9 mouse cellular contexts compared by ENCODE assay signal in the genomic region with DNA sequence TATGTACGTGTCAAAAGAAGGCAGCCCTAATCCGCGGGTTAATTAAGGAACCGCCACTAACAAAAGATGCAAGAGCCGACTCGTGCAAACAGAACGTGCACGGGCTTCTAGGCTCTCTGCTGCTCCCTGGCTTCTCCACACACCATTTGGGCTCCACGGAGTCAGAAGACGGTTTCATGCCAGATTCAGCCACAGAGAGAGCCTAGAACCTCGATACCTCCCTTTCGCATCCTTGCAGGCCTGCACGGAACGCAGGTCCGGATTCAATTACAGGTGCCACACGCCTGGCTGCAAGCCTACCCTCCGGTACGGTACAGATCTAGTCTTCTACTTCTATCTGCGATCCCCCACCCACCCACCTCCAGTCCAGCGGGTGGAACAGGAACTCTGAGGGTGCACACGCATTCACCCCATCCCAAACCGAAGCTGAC. TPM values are rescaled to one million over a fixed set of nuclear protein-coding genes. Genes with fewer than 3 reads are reported as not detected.
DNase-seq lines count a peak whose midpoint lies in the region; ATAC-seq lines count a peak whose summit lies in the region.
"Had no signal": no experiment of that assay in that cellular context is flagged by ENCODE, and none has a peak within 500 bp of the region (broad histone marks: within the 10 kb centered on the region; RNA-seq: fewer than 3 reads in every experiment).

No protein-coding gene starts in this region.

- 0 out of 2 replicates have a peak overlapping the region, but pooled peaks have one; percentile 17 for H3K9ac ChIP-seq in heart, embryonic 11.5 days (ENCODE audit: low read depth, low read length)
- H3K9ac ChIP-seq in forebrain, embryonic 13.5 days = peak overlapping the region; percentile 63
- H3K9ac ChIP-seq in limb, embryonic 15.5 days = no peak overlapping the region

- H3K27me3 ChIP-seq in heart, embryonic 11.5 days (ENCODE audit: control insufficient read depth, insufficient read depth, low read length) = peaks cover 15% of the 10 kb centered on the region
- no peaks in the 10 kb centered on the region for H3K27me3 ChIP-seq in forebrain, embryonic 13.5 days
- H3K27me3 ChIP-seq in limb, embryonic 15.5 days = no peaks in the 10 kb centered on the region

- no peak for DNase-seq in heart, adult 9 months (ENCODE audit: low spot score in 2 of 2)
- DNase-seq in R1 (ENCODE audit: low read depth, low spot score) = peak; percentile 18
- no peak for DNase-seq in layer of hippocampus, adult 11-12 months (ENCODE audit: low spot score)
- DNase-seq in B cell, adult 2 months = no peak
- DNase-seq in thymus, postnatal 36 days = no peak
- DNase-seq: thymus, postnatal 25 days had no signal

- no peaks in the 10 kb centered on the region for H3K9me3 ChIP-seq in heart, embryonic 11.5 days (replicated peaks; ENCODE audit: control insufficient read depth, low read length)
- H3K9me3 ChIP-seq in forebrain, embryonic 13.5 days (replicated peaks) = no peaks in the 10 kb centered on the region
- H3K9me3 ChIP-seq in limb, embryonic 15.5 days = no peaks in the 10 kb centered on the region

- H3K4me1 ChIP-seq in heart, embryonic 11.5 days (ENCODE audit: control insufficient read depth, insufficient read depth, low read length) = peaks cover 56% of the 10 kb centered on the region
- H3K4me1 ChIP-seq in forebrain, embryonic 13.5 days = peaks cover 100% of the 10 kb centered on the region
- peaks cover 79% of the 10 kb centered on the region for H3K4me1 ChIP-seq in limb, embryonic 15.5 days

- WGBS in heart, embryonic 11.5 days (ENCODE audit: insufficient replicate concordance) = 28% methylated on average over 22 of the region's 22 CpGs
- WGBS in forebrain, embryonic 13.5 days = 7% methylated on average over 22 of the region's 22 CpGs
- 18% methylated on average over 22 of the region's 22 CpGs for WGBS in limb, embryonic 15.5 days

- H3K36me3 ChIP-seq in heart, embryonic 11.5 days (ENCODE audit: control insufficient read depth, insufficient read depth, low read length) = no peaks in the 10 kb centered on the region
- H3K36me3 ChIP-seq in forebrain, embryonic 13.5 days (ENCODE audit: poor library complexity, severe bottlenecking) = no peaks in the 10 kb centered on the region
- H3K36me3 ChIP-seq in limb, embryonic 15.5 days = no peaks in the 10 kb centered on the region

- H3K27ac ChIP-seq in heart, embryonic 11.5 days (ENCODE audit: low read depth, low read length) = no peak overlapping the region
- peak overlapping the region; percentile 86 for H3K27ac ChIP-seq in forebrain, embryonic 13.5 days
- no peak overlapping the region for H3K27ac ChIP-seq in limb, embryonic 15.5 days

- ATAC-seq in heart, embryonic 11.5 days (replicated peaks; ENCODE audit: insufficient number of reproducible peaks, low FRiP score, low TSS enrichment) = no peak
- no peak for ATAC-seq in forebrain, embryonic 13.5 days
- ATAC-seq in limb, embryonic 15.5 days (ENCODE audit: insufficient number of reproducible peaks, low FRiP score, low TSS enrichment, low read depth) = no peak

- peak overlapping the region; percentile 3; the same call in 1 of the 2 replicates for H3K4me3 ChIP-seq in heart, embryonic 11.5 days (ENCODE audit: low read depth, low read length)
- H3K4me3 ChIP-seq in forebrain, embryonic 13.5 days = peak overlapping the region; percentile 28
- peak overlapping the region; percentile 15; the same call in 1 of the 2 replicates for H3K4me3 ChIP-seq in limb, embryonic 15.5 days

- peak overlapping the region; percentile 56 for H3K4me2 ChIP-seq in heart, embryonic 11.5 days
- peak overlapping the region; percentile 62 for H3K4me2 ChIP-seq in forebrain, embryonic 13.5 days
- H3K4me2 ChIP-seq in limb, embryonic 15.5 days = peak overlapping the region; percentile 38

RNA-seq across cellular contexts. Expression of a gene that starts 26.8 kb away (rescaled TPM):
- polyA plus RNA-seq in heart, embryonic 11.5 days (2014; fragmentation: Nextera tagmentation; extraction: Ambion mirVana) = 1.7 and 3.5 TPM in 2 replicates
- polyA plus RNA-seq in forebrain, embryonic 13.5 days (2015; fragmentation: Nextera tagmentation; extraction: Ambion mirVana) = 53.5 and 61.1 TPM in 2 replicates
- 14.3 and 19.9 TPM in 2 replicates for polyA plus RNA-seq in limb, embryonic 15.5 days (2015; fragmentation: Nextera tagmentation; extraction: Ambion mirVana)
